Mouse (Mus musculus) hindbrain, postnatal 0 days (tissue): ENCODE data around the gene Sertad4. TPM values are rescaled to one million over a fixed set of nuclear protein-coding genes. Genes with fewer than 3 reads are reported as not detected.

Experiments
- ATAC-seq: fragments of 200-750 bp; cut with Nextera tagmentation; 2 replicates; pipeline ENCODE4 v1.8.0; 2017; ENCODE audit warnings: mild to moderate bottlenecking, moderate TSS enrichment, moderate library complexity
- DNase-seq: peaks from one replicate; pipeline ENCODE4 v3.0.0-alpha.2; 2015; ENCODE audit warnings: low spot score
- H3K27ac ChIP-seq: fragments of 300-500 bp; sonication (generic); 2 replicates; pipeline ENCODE4 v1.5.1; 2014; ENCODE audit warnings: mild to moderate bottlenecking
- H3K27me3 ChIP-seq: fragments of 300-500 bp; sonication (generic); 2 replicates; pipeline ENCODE4 v1.6.1; 2014; ENCODE audit warnings: low read length, mixed read lengths; ENCODE audit not compliant: insufficient read depth
- H3K36me3 ChIP-seq: fragments of 300-500 bp; sonication (generic); 2 replicates; pipeline ENCODE4 v1.6.1; 2014; ENCODE audit warnings: low read length, mixed read lengths; ENCODE audit not compliant: insufficient read depth
- H3K4me1 ChIP-seq: fragments of 300-500 bp; sonication (generic); 2 replicates; pipeline ENCODE4 v1.6.1; 2014; ENCODE audit warnings: antibody characterized with exemption, low read length, mixed read lengths; ENCODE audit not compliant: insufficient read depth
- H3K4me2 ChIP-seq: fragments of 300-500 bp; sonication (generic); 2 replicates; pipeline ENCODE4 v1.6.1; 2014; ENCODE audit warnings: low read depth, mild to moderate bottlenecking, low read length, moderate library complexity, mixed read lengths
- H3K4me3 ChIP-seq: fragments of 300-500 bp; sonication (generic); 2 replicates; pipeline ENCODE4 v1.5.1; 2014; ENCODE audit warnings: low read length
- H3K9ac ChIP-seq: fragments of 300-500 bp; sonication (generic); replicated peaks from 2 replicates; pipeline ENCODE4 v1.6.1; 2014; ENCODE audit warnings: mild to moderate bottlenecking, low read length, moderate library complexity, mixed read lengths
- H3K9me3 ChIP-seq: fragments of 300-500 bp; sonication (generic); 2 replicates; pipeline ENCODE4 v1.6.1; 2016; ENCODE audit warnings: low read length, mixed read lengths
- CTCF ChIP-seq: IDR thresholded peaks from 2 replicates; pipeline ENCODE4 v1.5.1; 2016; ENCODE audit warnings: antibody characterized with exemption, control low read depth, low read depth
- WGBS: fragments of 180-500 bp; shearing (Covaris S2); extraction: QIAGEN DNeasy Blood & Tissue Kit; methylation state at CpG from one replicate; pipeline ENCODE4 v1.1.7; 2014; 5-methylcytosine and 5-hydroxymethylcytosine counted together
- polyA plus RNA-seq: library from polyadenylated mRNA; unstranded; fragments of >200 nt; fragmentation: Nextera tagmentation; extraction: Ambion mirVana; gene quantifications from 2 replicates; pipeline ENCODE4 v1.2.1, GENCODE M21; 2015
- total RNA-seq: library from RNA; depleted of rRNA; stranded (reverse); fragments of >200 nt; gene quantifications from 2 replicates; pipeline ENCODE4 v1.2.3, GENCODE M21; 2014

Sertad4 gene
- total and polyA plus RNA-seq, 2 experiments from 2014 or later = 5.3 to 14.2 TPM

- H3K27ac ChIP-seq = no peak overlapping the region
- H3K9me3 ChIP-seq = no peaks in the 10 kb centered on the region
- peaks cover 3% of the 10 kb centered on the region; the same call in 1 of the 2 replicates for H3K4me1 ChIP-seq
- TF ChIP-seq CTCF = no peak
- H3K4me2 ChIP-seq = no peak overlapping the region
- no peak overlapping the region for H3K9ac ChIP-seq
- H3K4me3 ChIP-seq = no peak overlapping the region
- DNase-seq (no peak), ATAC-seq (no peak)
- no peaks in the 10 kb centered on the region for H3K27me3 ChIP-seq
- no peaks in the 10 kb centered on the region for H3K36me3 ChIP-seq
- 87% methylated on average over 5 of the region's 5 CpGs for WGBS
Measured at GRCm38 (mm10) chr1:192818334-192818733, 37.2 kb downstream of the Sertad4 start.

GRCm38 (mm10) chr1:192815789-192816188, 39.8 kb downstream of the Sertad4 start:
- no peaks in the 10 kb centered on the region for H3K27me3 ChIP-seq
- no peak overlapping the region for H3K4me3 ChIP-seq
- no peak overlapping the region for H3K9ac ChIP-seq
- DNase-seq (no peak), ATAC-seq (no peak)
- H3K4me2 ChIP-seq = no peak overlapping the region
- 58% methylated on average over 2 of the region's 2 CpGs for WGBS
- H3K9me3 ChIP-seq = no peaks in the 10 kb centered on the region
- H3K27ac ChIP-seq = no peak overlapping the region
- TF ChIP-seq CTCF = no peak
- no peaks in the 10 kb centered on the region for H3K36me3 ChIP-seq
- H3K4me1 ChIP-seq = no peaks in the 10 kb centered on the region

- Histone ChIP-seq H3K36me3 (no peaks in the 10 kb centered on the region), H3K9ac (no peak overlapping the region), H3K4me3 (no peak overlapping the region), H3K27ac (no peak overlapping the region), H3K27me3 (no peaks in the 10 kb centered on the region), H3K4me2 (no peak overlapping the region), H3K4me1 (no peaks in the 10 kb centered on the region), H3K9me3 (no peaks in the 10 kb centered on the region)
- ATAC-seq = no peak
- no peak for DNase-seq
- TF ChIP-seq CTCF = no peak
- 35% methylated on average over 3 of the region's 3 CpGs for WGBS
Measured at GRCm38 (mm10) chr1:192814700-192815099, 40.9 kb downstream of the Sertad4 start.

GRCm38 (mm10) chr1:192812758-192813157, 42.8 kb downstream of the Sertad4 start:
- H3K27ac ChIP-seq = no peak overlapping the region
- WGBS = 93% methylated on average over 9 of the region's 9 CpGs
- DNase-seq (no peak), ATAC-seq (no peak)
- H3K27me3 ChIP-seq = no peaks in the 10 kb centered on the region
- no peaks in the 10 kb centered on the region for H3K4me1 ChIP-seq
- H3K4me3 ChIP-seq = no peak overlapping the region
- TF ChIP-seq CTCF = no peak
- no peaks in the 10 kb centered on the region for H3K9me3 ChIP-seq
- no peak overlapping the region for H3K9ac ChIP-seq
- no peak overlapping the region for H3K4me2 ChIP-seq
- no peaks in the 10 kb centered on the region for H3K36me3 ChIP-seq

GRCm38 (mm10) chr1:192812290-192812689, 43.3 kb downstream of the Sertad4 start:
- TF ChIP-seq CTCF = no peak
- Histone ChIP-seq H3K27me3 (no peaks in the 10 kb centered on the region), H3K4me3 (no peak overlapping the region), H3K36me3 (no peaks in the 10 kb centered on the region), H3K4me1 (no peaks in the 10 kb centered on the region), H3K4me2 (no peak overlapping the region), H3K9ac (no peak overlapping the region), H3K27ac (no peak overlapping the region), H3K9me3 (no peaks in the 10 kb centered on the region)
- DNase-seq (no peak), ATAC-seq (no peak)
- 87% methylated on average over 5 of the region's 5 CpGs for WGBS

GRCm38 (mm10) chr1:192806168-192807157, 49.1 kb downstream of the Sertad4 start:
- no peak overlapping the region for H3K27ac ChIP-seq
- H3K9ac ChIP-seq = no peak overlapping the region
- TF ChIP-seq CTCF = no peak
- no peaks in the 10 kb centered on the region for H3K36me3 ChIP-seq
- no peak for ATAC-seq
- no peak for DNase-seq
- H3K4me3 ChIP-seq = no peak overlapping the region
- no peak overlapping the region for H3K4me2 ChIP-seq
- no peaks in the 10 kb centered on the region for H3K4me1 ChIP-seq
- H3K27me3 ChIP-seq = no peaks in the 10 kb centered on the region
- H3K9me3 ChIP-seq = no peaks in the 10 kb centered on the region
- WGBS = 60% methylated on average over 9 of the region's 10 CpGs

- H3K36me3 ChIP-seq = no peaks in the 10 kb centered on the region
- no peak overlapping the region for H3K4me3 ChIP-seq
- no peaks in the 10 kb centered on the region for H3K9me3 ChIP-seq
- no peak for ATAC-seq
- DNase-seq = no peak
- no peak overlapping the region for H3K4me2 ChIP-seq
- H3K4me1 ChIP-seq = no peaks in the 10 kb centered on the region
- no peaks in the 10 kb centered on the region for H3K27me3 ChIP-seq
- WGBS = 90% methylated on average over 8 of the region's 8 CpGs
- no peak overlapping the region for H3K9ac ChIP-seq
- H3K27ac ChIP-seq = no peak overlapping the region
- TF ChIP-seq CTCF = no peak
Measured at GRCm38 (mm10) chr1:192800338-192800737, 55.2 kb downstream of the Sertad4 start.
